Mouse (Mus musculus) lung, postnatal 0 days (tissue): ENCODE results near the gene Golph3. TPM values are rescaled to one million over a fixed set of nuclear protein-coding genes. Genes with fewer than 3 reads are reported as not detected.

Experiments
- ATAC-seq: fragments of 200-750 bp; cut with Nextera tagmentation; 2 replicates; pipeline ENCODE4 v1.8.0; 2017; ENCODE audit warnings: moderate library complexity
- DNase-seq: peaks from one replicate; pipeline ENCODE4 v3.0.0-alpha.2; 2016; ENCODE audit warnings: low spot score
- H3K27ac ChIP-seq: fragments of 300-500 bp; sonication (generic); 2 replicates; pipeline ENCODE4 v1.5.1; 2014; ENCODE audit warnings: antibody characterized with exemption, mild to moderate bottlenecking, low read length, mixed read lengths
- H3K27me3 ChIP-seq: fragments of 300-500 bp; sonication (generic); replicated peaks from 2 replicates; pipeline ENCODE4 v1.6.1; 2014; ENCODE audit warnings: low read length, mixed read lengths; ENCODE audit not compliant: insufficient read depth
- H3K36me3 ChIP-seq: fragments of 300-500 bp; sonication (generic); 2 replicates; pipeline ENCODE4 v1.6.1; 2014; ENCODE audit warnings: low read length, mixed read lengths; ENCODE audit not compliant: insufficient read depth
- H3K4me1 ChIP-seq: fragments of 300-500 bp; sonication (generic); 2 replicates; pipeline ENCODE4 v1.6.1; 2014; ENCODE audit warnings: antibody characterized with exemption, low read depth, low read length, mixed read lengths; ENCODE audit not compliant: insufficient read depth
- H3K4me2 ChIP-seq: fragments of 300-500 bp; sonication (generic); replicated peaks from 2 replicates; pipeline ENCODE4 v1.6.1; 2014; ENCODE audit warnings: low read depth, mild to moderate bottlenecking, low read length, moderate library complexity, mixed read lengths
- H3K4me3 ChIP-seq: fragments of 300-500 bp; sonication (generic); 2 replicates; pipeline ENCODE4 v1.5.1; 2014; ENCODE audit warnings: low read depth, low read length
- H3K9ac ChIP-seq: fragments of 300-500 bp; sonication (generic); replicated peaks from 2 replicates; pipeline ENCODE4 v1.6.1; 2014; ENCODE audit warnings: low read depth, mild to moderate bottlenecking
- H3K9me3 ChIP-seq: fragments of 300-500 bp; sonication (generic); 2 replicates; pipeline ENCODE4 v1.6.1; 2016; ENCODE audit warnings: low read length, mixed read lengths
- CTCF ChIP-seq: IDR thresholded peaks from 2 replicates; pipeline ENCODE4 v1.5.1; 2016; ENCODE audit warnings: antibody characterized with exemption, mild to moderate bottlenecking
- EP300 ChIP-seq: IDR thresholded peaks from 2 replicates; pipeline ENCODE4 v1.6.1; 2016; ENCODE audit warnings: antibody characterized with exemption, mild to moderate bottlenecking, control low read depth
- WGBS: fragments of 180-500 bp; shearing (Covaris S2); extraction: QIAGEN DNeasy Blood & Tissue Kit; methylation state at CpG from one replicate; pipeline ENCODE4 v1.1.7; 2014; 5-methylcytosine and 5-hydroxymethylcytosine counted together
- polyA plus RNA-seq: library from polyadenylated mRNA; unstranded; fragments of >200 nt; fragmentation: Nextera tagmentation; extraction: Ambion mirVana; gene quantifications from 2 replicates; pipeline ENCODE4 v1.2.1, GENCODE M21; 2015

The Golph3 gene
- polyA plus RNA-seq, 1 experiment from 2014 or later, result 79.4 TPM

GRCm38 (mm10) chr15:12313255-12313654 lies 8.0 kb upstream of the Golph3 start:
- Histone ChIP-seq H3K36me3 (no peaks in the 10 kb centered on the region), H3K27me3 (no peaks in the 10 kb centered on the region), H3K27ac (no peak overlapping the region), H3K9ac (no peak overlapping the region), H3K4me2 (no peak overlapping the region), H3K9me3 (no peaks in the 10 kb centered on the region), H3K4me3 (no peak overlapping the region), H3K4me1 (no peaks in the 10 kb centered on the region)
- DNase-seq (peak; percentile 28), ATAC-seq (peak; percentile 62)
- 9% methylated on average over 1 of the region's 1 CpGs for WGBS
- TF ChIP-seq CTCF (no peak), EP300 (no peak)

GRCm38 (mm10) chr15:12314584-12314983 lies 6.7 kb upstream of the Golph3 start:
- H3K27me3 ChIP-seq, result no peaks in the 10 kb centered on the region
- H3K4me3 ChIP-seq, result no peak overlapping the region
- no peak overlapping the region for H3K27ac ChIP-seq
- H3K4me2 ChIP-seq, result no peak overlapping the region
- H3K9ac ChIP-seq, result no peak overlapping the region
- H3K4me1 ChIP-seq, result no peaks in the 10 kb centered on the region
- H3K36me3 ChIP-seq, result no peaks in the 10 kb centered on the region
- no peak for DNase-seq
- no peak for ATAC-seq
- WGBS, result 68% methylated on average over 5 of the region's 5 CpGs
- TF ChIP-seq CTCF (no peak), EP300 (no peak)
- H3K9me3 ChIP-seq, result no peaks in the 10 kb centered on the region

- Histone ChIP-seq H3K36me3 (no peaks in the 10 kb centered on the region), H3K4me2 (no peak overlapping the region), H3K27ac (no peak overlapping the region), H3K9me3 (no peaks in the 10 kb centered on the region), H3K4me1 (no peaks in the 10 kb centered on the region), H3K9ac (no peak overlapping the region), H3K4me3 (no peak overlapping the region), H3K27me3 (no peaks in the 10 kb centered on the region)
- ATAC-seq (no peak), DNase-seq (no peak)
- no peak for TF ChIP-seq CTCF
- no peak for TF ChIP-seq EP300
- 56% methylated on average over 2 of the region's 2 CpGs for WGBS
Observed at GRCm38 (mm10) chr15:12315996-12316395, 5.3 kb upstream of the Golph3 start.

GRCm38 (mm10) chr15:12317290-12317689 lies 4.0 kb upstream of the Golph3 start:
- no peak overlapping the region for H3K4me3 ChIP-seq
- no peaks in the 10 kb centered on the region for H3K9me3 ChIP-seq
- DNase-seq, result no peak
- no peak overlapping the region for H3K9ac ChIP-seq
- H3K4me2 ChIP-seq, result no peak overlapping the region
- no peaks in the 10 kb centered on the region for H3K27me3 ChIP-seq
- no peak for TF ChIP-seq CTCF
- no peak for TF ChIP-seq EP300
- ATAC-seq, result no peak
- 73% methylated on average over 5 of the region's 5 CpGs for WGBS
- H3K27ac ChIP-seq, result no peak overlapping the region
- H3K4me1 ChIP-seq, result no peaks in the 10 kb centered on the region
- H3K36me3 ChIP-seq, result no peaks in the 10 kb centered on the region

- no peak overlapping the region for H3K4me3 ChIP-seq
- H3K4me2 ChIP-seq, result no peak overlapping the region
- no peak overlapping the region for H3K27ac ChIP-seq
- ATAC-seq (no peak), DNase-seq (no peak)
- H3K9me3 ChIP-seq, result no peaks in the 10 kb centered on the region
- no peaks in the 10 kb centered on the region for H3K4me1 ChIP-seq
- H3K36me3 ChIP-seq, result no peaks in the 10 kb centered on the region
- TF ChIP-seq EP300 (no peak), CTCF (no peak)
- H3K9ac ChIP-seq, result no peak overlapping the region
- 82% methylated on average over 8 of the region's 8 CpGs for WGBS
- H3K27me3 ChIP-seq, result no peaks in the 10 kb centered on the region
Observed at GRCm38 (mm10) chr15:12318451-12318850, 2.8 kb upstream of the Golph3 start.

- 47% methylated on average over 5 of the region's 5 CpGs for WGBS
- peak overlapping the region; percentile 75; the same call in 1 of the 2 replicates for H3K4me2 ChIP-seq
Observed at GRCm38 (mm10) chr15:12319889-12320288, 1.4 kb upstream of the Golph3 start.

GRCm38 (mm10) chr15:12320441-12321090 lies 684 bp upstream of the Golph3 start:
- DNase-seq (peak; percentile 38), ATAC-seq (no peak; the same call in 1 of the 2 replicates)
- Histone ChIP-seq H3K9ac (peak overlapping the region; percentile 84), H3K27me3 (no peaks in the 10 kb centered on the region), H3K36me3 (no peaks in the 10 kb centered on the region), H3K27ac (peak overlapping the region; percentile 95), H3K4me2 (peak overlapping the region; percentile 75), H3K4me1 (no peaks in the 10 kb centered on the region; the same call in 1 of the 2 replicates), H3K4me3 (peak overlapping the region; percentile 93), H3K9me3 (no peaks in the 10 kb centered on the region)
- TF ChIP-seq CTCF, result no peak
- no peak for TF ChIP-seq EP300
- WGBS, result 3% methylated on average over 22 of the region's 22 CpGs

More at GRCm38 (mm10) chr15:12319889-12320288, 1.4 kb upstream of the Golph3 start:
- ATAC-seq (no peak), DNase-seq (no peak)
- TF ChIP-seq CTCF (no peak), EP300 (no peak)
- Histone ChIP-seq H3K9me3 (no peaks in the 10 kb centered on the region), H3K4me1 (no peaks in the 10 kb centered on the region; the same call in 1 of the 2 replicates), H3K27me3 (no peaks in the 10 kb centered on the region), H3K4me3 (no peak overlapping the region), H3K9ac (no peak overlapping the region), H3K27ac (no peak overlapping the region), H3K36me3 (no peaks in the 10 kb centered on the region)
